Mouse (Mus musculus): ENCODE measurements at regions not wholly inside any gene's neighbourhood (a gene's known extent, or its start where the extent isn't known, plus 50 kb on each side); places are given as distances from the start of the nearest gene placed in this dataset.
"Not testable (repeated sequence)": the region's sequence is repeated elsewhere in the genome, so short reads cannot be mapped to it uniquely, and the experiment has no call there.

DNA sequence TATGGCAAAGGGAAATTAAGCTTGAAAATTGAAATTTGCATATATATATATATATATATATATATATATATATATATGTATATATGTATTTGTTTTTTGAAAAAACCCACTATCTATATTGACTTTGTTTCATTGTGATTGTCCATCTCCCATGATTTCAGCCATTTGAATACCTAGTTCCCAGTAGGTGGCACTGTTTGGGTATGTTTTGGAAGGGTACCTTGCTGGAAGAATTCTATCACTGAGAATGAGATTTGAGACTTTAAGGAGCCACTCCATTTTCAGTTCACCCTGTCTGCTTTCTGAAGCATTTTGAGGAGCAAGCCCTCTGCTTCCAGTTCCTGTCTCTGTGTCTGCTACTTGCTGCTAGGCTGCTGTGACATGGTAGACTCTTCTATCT lies 72.8 kb upstream of the Ugt8a start:
- DNase-seq (ENCODE audit: low read depth): peak; percentile 8

DNA sequence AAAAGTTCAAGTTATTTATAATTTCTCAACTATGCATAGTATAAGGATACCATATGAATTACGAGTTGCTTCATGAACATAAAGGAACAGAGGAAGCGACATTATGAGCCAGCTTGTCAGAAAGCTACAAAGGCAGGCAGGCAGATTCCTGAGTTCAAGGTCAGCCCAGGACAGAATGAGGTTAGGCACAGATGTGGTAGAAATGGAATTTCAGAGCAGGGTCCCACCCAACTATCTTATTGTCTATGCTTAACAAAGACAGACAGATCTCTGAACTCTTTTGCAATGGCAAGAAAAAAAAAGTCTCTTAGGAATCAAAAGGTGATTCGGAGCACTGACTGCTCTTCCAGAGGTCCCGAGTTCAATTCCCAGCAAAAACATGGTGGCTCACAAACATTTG lies 77.7 kb upstream of the Ugt8a start:
- DNase-seq (ENCODE audit: low read depth): no peak

GRCm38 (mm10) chr3:126044327-126044726 lies 105.9 kb upstream of the Ugt8a start:
- DNase-seq (ENCODE audit: low read depth): no peak

DNA sequence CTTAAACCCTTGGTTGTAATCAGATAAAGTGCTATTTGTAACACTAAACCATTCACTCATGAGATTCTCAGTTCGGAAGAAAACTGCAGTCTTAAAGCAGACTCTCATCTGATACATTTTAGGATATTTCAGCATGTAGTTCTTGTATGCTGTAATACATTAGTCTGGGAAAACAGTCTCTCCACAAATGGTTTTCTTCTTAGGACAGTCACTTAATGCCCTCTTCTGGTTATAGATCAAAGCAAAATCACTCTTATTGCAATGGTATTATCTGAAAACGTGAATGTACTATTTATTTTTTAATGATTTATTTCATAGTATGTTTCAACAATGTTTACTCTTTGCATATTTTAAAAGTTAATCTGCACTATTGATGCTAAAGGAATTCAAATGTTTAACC lies 106.4 kb upstream of the Ugt8a start:
- no peak for DNase-seq (ENCODE audit: low read depth)

DNA sequence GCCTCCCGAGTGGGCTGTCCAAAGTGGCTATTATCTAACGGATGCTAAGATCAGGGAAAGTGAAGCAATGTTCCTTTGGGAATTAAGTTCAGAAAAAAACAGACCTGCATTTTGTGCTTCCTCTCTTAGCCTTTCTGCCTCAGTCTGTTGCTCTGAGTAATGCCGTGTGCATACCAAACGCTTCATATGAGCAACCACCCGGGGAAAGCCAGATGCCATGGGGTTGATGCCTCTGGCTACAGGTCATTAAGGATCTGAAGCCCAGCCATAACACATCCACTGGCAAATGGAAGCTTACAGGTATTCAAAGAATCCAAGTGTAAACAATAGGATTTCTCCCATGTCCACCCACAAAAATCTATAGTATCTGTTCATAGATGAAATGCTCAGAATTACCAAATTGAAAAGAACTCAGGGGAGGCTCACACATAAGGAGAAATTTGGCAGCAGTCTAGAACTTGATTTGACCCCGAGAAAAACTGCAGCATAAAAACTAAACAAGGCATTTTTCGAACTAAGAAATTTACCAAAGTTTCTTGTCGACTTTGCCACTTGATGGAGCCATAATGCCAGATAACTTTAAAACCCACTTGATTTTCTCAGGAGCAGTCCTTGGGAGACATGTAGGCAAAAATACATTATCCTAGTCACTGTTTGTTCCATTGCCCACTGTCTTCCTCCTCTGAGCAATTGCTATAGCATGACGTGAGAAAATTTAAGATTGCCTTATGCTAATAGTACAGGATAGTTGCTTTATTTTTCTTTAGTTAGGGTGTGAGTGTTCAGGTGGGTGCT lies 107.8 kb upstream of the Ugt8a start:
- DNase-seq (ENCODE audit: low read depth): peak; percentile 32

DNA sequence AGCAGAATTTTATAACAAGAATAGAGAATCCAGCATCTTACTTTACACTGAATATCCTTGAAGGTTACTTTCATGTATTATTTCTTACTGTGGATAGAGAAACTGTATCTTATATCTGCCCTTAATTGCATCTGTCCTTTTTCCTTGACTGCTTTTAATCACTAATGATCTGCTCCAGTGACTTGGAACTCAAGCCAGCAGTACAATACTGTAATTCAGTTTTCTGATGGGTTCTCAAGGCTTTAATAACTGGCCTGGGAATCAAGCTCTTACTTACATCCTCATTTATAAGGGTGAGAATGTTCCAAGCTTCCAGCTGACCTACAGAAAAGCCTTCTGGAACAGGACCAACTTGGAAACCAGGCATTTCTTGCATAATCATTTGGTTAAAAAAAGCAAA lies 120.2 kb upstream of the Ugt8a start:
- no peak for DNase-seq (ENCODE audit: low read depth)

GRCm38 (mm10) chr3:126105086-126105485 lies 166.7 kb upstream of the Ugt8a start:
- DNase-seq (ENCODE audit: low read depth): peak; percentile 69

DNA sequence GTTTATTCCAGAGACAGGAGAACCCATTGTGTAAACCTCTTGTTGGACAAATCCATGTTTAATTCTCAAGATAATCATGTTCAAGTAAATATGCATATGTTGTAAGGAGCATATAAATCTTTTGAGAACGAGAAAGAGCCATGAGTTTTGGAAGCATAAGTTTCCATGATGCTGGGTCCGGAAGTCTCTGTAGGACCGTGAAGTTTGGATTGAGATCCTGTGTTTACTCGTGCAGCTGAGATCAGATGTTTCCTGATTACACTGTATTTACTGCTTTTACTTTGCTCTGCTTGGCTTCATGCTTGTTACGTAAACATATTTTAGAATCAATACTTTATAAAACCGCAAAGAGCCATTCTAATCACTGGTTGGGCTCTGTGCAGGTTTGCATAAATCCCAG lies 171.0 kb upstream of the Ugt8a start:
- DNase-seq (ENCODE audit: low read depth): no peak

GRCm38 (mm10) chr3:126117849-126118248 lies 179.4 kb upstream of the Ugt8a start:
- no peak for DNase-seq (ENCODE audit: low read depth)

- no peak for DNase-seq (ENCODE audit: low read depth)
Observed at GRCm38 (mm10) chr3:126122323-126123259, 184.2 kb upstream of the Ugt8a start.

DNA sequence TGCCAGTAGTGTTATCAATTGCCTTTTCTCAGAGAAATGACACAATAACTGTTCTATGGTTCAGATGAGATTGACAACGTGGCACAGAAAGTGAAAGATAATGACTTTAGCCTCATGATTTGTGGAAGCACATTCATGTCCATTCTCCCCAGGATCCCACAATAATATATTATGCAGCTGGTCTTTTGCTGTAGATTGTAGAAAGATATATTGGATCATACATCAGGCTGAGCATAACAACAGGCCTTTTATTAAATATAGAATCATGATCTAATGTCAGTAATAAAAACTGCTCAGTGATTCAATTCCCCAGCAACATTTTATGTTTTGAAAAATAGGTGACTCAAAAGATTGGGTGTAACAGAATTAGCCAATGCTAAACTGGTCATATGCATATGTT lies 196.9 kb upstream of the Arsj start:
- DNase-seq (ENCODE audit: low read depth): no peak

- DNase-seq (ENCODE audit: low read depth): no peak
Observed at GRCm38 (mm10) chr3:126209024-126209423, 154.5 kb upstream of the Arsj start.

GRCm38 (mm10) chr3:126210226-126210625 lies 153.3 kb upstream of the Arsj start:
- DNase-seq (ENCODE audit: low read depth): no peak

DNA sequence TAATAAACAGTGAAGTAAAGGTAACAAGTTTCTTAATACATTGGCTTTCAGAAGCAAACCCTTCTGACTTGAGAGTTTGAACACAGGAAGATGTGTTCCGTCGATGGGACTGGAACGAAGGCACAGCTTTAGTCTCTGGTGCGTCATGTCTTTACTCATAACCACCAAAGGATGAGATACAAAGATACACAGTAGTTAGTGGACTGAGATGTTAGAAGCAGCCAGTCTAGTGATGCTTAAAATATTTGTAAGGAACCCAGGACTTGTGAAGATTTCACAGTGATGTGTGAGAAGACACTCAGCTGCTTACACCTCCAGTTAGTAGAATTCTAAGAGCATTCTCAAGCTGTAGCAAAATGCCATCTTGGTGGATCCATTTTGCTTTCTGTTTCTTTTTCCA lies 135.9 kb upstream of the Arsj start:
- no peak for DNase-seq (ENCODE audit: low read depth)

GRCm38 (mm10) chr3:126245834-126246233 lies 117.7 kb upstream of the Arsj start:
- DNase-seq (ENCODE audit: low read depth): no peak

GRCm38 (mm10) chr3:126261270-126261669 lies 102.2 kb upstream of the Arsj start:
- DNase-seq (ENCODE audit: low read depth): no peak

GRCm38 (mm10) chr3:126272027-126272426 lies 91.5 kb upstream of the Arsj start:
- not testable (repeated sequence) for DNase-seq (ENCODE audit: low read depth)

DNA sequence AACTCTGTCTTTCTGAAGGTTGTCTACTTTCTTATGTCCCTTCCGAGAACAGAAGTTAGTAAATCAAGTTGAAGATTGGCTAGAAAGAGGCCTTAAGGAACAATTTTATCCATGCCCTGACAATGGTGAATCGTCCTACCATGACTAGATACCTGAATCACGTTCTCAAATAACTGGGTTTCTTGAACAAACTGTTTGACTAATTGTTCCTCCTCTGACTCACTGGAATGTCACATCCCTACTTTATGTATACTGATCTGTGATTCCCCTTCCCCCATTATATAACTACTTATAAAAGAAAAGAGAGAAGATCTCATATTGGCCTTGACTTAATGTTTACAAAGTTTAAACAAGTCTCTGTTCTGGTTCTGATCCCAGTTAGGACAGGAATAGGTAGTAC lies 89.9 kb upstream of the Arsj start:
- DNase-seq (ENCODE audit: low read depth): no peak

DNA sequence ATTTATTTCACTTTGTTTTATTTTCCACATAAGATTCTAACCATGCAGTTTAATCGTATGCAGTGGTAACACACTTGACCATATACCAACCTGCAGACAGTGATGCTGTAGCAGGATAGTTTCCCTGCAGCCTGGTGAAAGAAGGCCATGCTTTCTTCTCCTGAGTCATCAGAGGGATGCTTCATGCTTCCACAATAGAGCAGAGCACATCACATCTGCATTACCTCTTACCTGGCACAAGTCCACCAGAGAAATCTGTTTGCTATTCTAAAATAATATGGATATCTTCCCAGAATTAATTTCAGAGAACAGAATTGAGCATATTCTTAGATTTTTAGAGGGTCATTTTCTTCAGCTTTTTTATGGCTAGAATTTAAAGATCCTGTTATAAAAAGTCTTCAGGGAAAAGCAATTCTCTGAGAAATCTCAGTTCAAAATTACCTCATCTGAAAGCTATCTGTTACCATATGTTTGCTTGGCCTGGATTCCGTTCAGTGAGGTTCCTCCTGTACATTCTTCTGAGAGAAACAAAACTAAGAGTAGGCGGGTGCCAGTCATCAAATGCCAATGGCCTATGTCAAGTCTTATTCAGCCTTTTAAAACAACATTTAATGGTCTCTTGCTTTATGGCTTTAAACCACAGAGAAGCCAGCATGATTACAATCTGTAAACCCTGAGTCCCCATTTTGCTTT lies 87.3 kb upstream of the Arsj start:
- DNase-seq (ENCODE audit: low read depth): no peak

DNA sequence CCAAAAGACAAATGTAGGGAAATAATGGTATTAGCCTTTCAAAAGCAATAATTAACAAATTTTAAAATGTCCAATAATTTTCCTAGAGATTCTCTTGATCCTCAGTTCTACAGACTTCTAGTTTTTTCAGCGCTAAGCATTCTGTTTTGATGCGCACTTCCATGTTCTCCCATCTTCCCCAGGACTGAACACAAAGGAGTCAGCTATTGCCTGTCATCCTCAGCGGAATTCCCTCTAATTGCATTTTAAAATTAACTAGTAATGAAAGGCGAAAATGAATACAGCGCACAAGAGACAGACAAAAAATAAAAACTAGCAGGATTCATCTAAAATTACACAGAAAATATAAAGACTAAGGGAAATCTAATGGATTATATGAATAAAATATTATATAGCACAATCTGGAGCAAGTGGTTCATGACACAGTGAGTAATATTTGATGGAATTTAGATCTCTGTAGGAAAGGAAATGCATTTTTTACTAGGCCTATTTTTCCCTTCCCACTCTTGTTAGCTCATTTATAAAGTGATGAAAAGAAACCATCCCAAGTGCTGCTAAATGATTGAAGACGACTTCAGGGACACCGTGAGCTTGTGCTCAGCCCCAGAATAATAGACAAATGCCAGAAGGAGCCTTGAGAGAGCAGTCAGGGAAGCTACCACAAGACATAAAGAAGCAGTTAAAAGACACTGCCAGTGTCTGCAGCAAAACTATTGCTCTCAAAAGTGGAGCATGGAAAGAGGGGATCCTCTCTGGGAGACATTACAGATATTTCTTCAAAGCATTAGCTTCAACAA lies 79.0 kb upstream of the Arsj start:
- no peak for DNase-seq (ENCODE audit: low read depth)

DNA sequence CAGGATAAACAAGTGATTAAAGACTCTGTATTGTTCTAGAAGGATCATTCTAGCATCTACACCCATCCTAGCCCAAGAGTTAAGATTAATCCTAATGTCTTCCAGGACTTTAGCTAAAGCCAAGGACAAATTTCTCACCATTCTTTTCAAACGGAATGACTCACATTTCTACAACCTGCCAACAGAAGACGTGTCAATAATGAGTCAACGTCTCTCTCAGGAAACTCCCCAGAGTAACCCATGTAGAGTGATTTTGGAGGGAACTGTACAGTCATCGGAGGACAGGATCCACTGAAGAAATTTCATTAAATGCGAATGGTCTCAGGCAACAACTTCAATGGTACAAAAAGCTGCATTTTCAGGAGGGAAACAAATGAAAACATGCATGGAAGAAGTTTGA lies 71.2 kb upstream of the Arsj start:
- DNase-seq (ENCODE audit: low read depth): peak; percentile 62

DNA sequence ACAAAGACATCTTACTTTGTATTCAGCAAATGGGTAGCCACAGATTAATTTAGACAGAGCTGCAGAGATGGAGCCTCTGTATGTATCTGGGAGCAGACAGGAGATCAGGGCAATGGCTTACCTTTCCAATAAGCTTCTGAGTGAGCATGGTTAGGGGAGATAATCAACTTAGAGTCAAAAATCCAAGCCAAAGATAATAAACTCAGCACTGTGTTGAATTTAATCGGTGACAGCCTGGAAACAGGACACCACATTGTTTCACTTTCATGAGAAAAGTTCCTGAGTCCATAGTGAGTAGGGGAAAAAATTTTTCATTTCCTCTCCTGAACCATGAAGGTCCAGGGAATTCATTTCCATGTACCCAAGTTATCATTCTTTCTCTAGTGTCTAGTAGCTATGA lies 70.7 kb upstream of the Arsj start:
- no peak for DNase-seq (ENCODE audit: low read depth)
